Mouse (Mus musculus) megakaryocyte, embryonic 14.5 days (primary cell): ENCODE results near the gene Ylpm1.

Source experiments
- FLI1 ChIP-seq: IDR thresholded peaks from 2 replicates; pipeline ENCODE4 v1.6.1; 2012; ENCODE audit warnings: low read length, inconsistent platforms, mixed read lengths
- GATA1 ChIP-seq: IDR thresholded peaks from 3 replicates; pipeline ENCODE4 v1.6.1; 2012; ENCODE audit warnings: mixed read lengths, low read length, inconsistent platforms, borderline replicate concordance

- no peak for TF ChIP-seq GATA1
- TF ChIP-seq FLI1 = no peak
These were observed 81.0 kb downstream of the Ylpm1 start for GRCm38 (mm10) chr12:85077100-85077499.
